Mouse (Mus musculus) testis, adult 2 months (tissue): ENCODE results near the gene Ap1m2.

Experiments used
- CTCF ChIP-seq: fragments of 200-500 bp; IDR thresholded peaks from 2 replicates; pipeline ENCODE4 v1.5.1; 2012; ENCODE audit warnings: low read depth, mild to moderate bottlenecking, inconsistent platforms, low read length, moderate library complexity; ENCODE audit not compliant: control insufficient read depth, insufficient read depth, insufficient replicate concordance
- POLR2A ChIP-seq: fragments of 200-500 bp; IDR thresholded peaks from 2 replicates; pipeline ENCODE4 v1.6.1; 2012; ENCODE audit warnings: low read depth, mild to moderate bottlenecking, inconsistent platforms, low read length, moderate library complexity; ENCODE audit not compliant: control insufficient read depth

DNA sequence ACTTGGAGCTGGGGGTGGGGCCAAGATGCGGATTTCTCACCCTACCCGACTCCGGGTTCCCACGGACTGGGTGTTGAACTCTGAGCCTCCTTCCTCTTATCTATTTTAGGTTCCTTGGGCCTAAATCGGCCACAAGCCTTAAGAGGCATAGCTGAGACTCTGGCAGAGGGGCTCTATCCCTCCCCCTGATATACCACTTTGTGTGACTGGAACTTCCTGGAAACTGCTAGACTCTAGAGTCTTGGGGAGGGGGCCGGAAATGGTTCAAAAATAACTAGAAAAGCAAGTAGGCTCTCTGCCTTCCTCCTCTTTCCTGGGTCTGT, 9.3 kb upstream of the Ap1m2 start:
- TF ChIP-seq CTCF = no peak
- TF ChIP-seq POLR2A = no peak
